29 mouse cellular contexts compared by ENCODE assay signal in genomic region chr10:66896698-66897622, GRCm38 (mm10).
DNase-seq lines count a peak whose midpoint lies in the region; ATAC-seq and TF ChIP-seq lines count a peak whose summit lies in the region.
"Had no signal": no experiment of that assay in that cellular context is flagged by ENCODE, and none has a peak within 500 bp of the region (broad histone marks: within the 10 kb centered on the region; RNA-seq: fewer than 3 reads in every experiment).

No protein-coding gene starts in this region.

- no peaks in the 10 kb centered on the region for H3K27me3 ChIP-seq in forebrain, embryonic 15.5 days
- H3K27me3 ChIP-seq in forebrain, embryonic 12.5 days = peaks cover 3% of the 10 kb centered on the region; the same call in 1 of the 2 replicates
- no peaks in the 10 kb centered on the region for H3K27me3 ChIP-seq in midbrain, embryonic 11.5 days (ENCODE audit: control insufficient read depth, insufficient read depth, low read length)
- H3K27me3 ChIP-seq in midbrain, postnatal 0 days (ENCODE audit: insufficient read depth, low read length) = no peaks in the 10 kb centered on the region
- no peaks in the 10 kb centered on the region for H3K27me3 ChIP-seq in midbrain, embryonic 15.5 days (replicated peaks)
- H3K27me3 ChIP-seq: CH12.LX; embryonic facial prominence, embryonic 13.5 days; heart, embryonic 15.5 days; limb, embryonic 13.5 days; Patski had no signal

- no peaks in the 10 kb centered on the region for H3K36me3 ChIP-seq in forebrain, embryonic 15.5 days
- no peaks in the 10 kb centered on the region for H3K36me3 ChIP-seq in forebrain, embryonic 12.5 days (replicated peaks)
- H3K36me3 ChIP-seq in midbrain, embryonic 11.5 days (ENCODE audit: control insufficient read depth, insufficient read depth, low read length) = no peaks in the 10 kb centered on the region
- H3K36me3 ChIP-seq in midbrain, postnatal 0 days (ENCODE audit: insufficient read depth, low read length) = no peaks in the 10 kb centered on the region
- no peaks in the 10 kb centered on the region for H3K36me3 ChIP-seq in midbrain, embryonic 15.5 days (replicated peaks)
- H3K36me3 ChIP-seq: embryonic facial prominence, embryonic 13.5 days; heart, embryonic 15.5 days; limb, embryonic 13.5 days had no signal

- WGBS in forebrain, embryonic 15.5 days = 30% methylated on average over 11 of the region's 11 CpGs
- WGBS in forebrain, embryonic 12.5 days = 26% methylated on average over 11 of the region's 11 CpGs
- WGBS in midbrain, embryonic 11.5 days = 21% methylated on average over 11 of the region's 11 CpGs
- WGBS in midbrain, postnatal 0 days = 29% methylated on average over 11 of the region's 11 CpGs
- WGBS in midbrain, embryonic 15.5 days = 27% methylated on average over 11 of the region's 11 CpGs

- H3K9me3 ChIP-seq in forebrain, embryonic 15.5 days = no peaks in the 10 kb centered on the region
- no peaks in the 10 kb centered on the region for H3K9me3 ChIP-seq in forebrain, embryonic 12.5 days
- H3K9me3 ChIP-seq in midbrain, embryonic 11.5 days (ENCODE audit: control insufficient read depth, low read length) = no peaks in the 10 kb centered on the region
- H3K9me3 ChIP-seq in midbrain, postnatal 0 days (ENCODE audit: low read length) = no peaks in the 10 kb centered on the region
- no peaks in the 10 kb centered on the region for H3K9me3 ChIP-seq in midbrain, embryonic 15.5 days
- H3K9me3 ChIP-seq: embryonic facial prominence, embryonic 13.5 days; heart, embryonic 15.5 days; limb, embryonic 13.5 days had no signal

- DNase-seq in midbrain, embryonic 11.5 days (ENCODE audit: low spot score, missing footprints) = peak; percentile 82
- DNase-seq in midbrain, postnatal 0 days (ENCODE audit: low spot score) = no peak
- peak; percentile 99 for DNase-seq in R1 (ENCODE audit: low read depth, low spot score)
- DNase-seq in heart, adult 18-20 months = no peak
- no peak for DNase-seq in thymus, postnatal 10 days (ENCODE audit: low spot score in 2 of 2)
- DNase-seq: adrenal gland, adult 8-10 months; B cell, adult 2 months; cerebellum, adult 8-10 months; gastrocnemius, postnatal 36 days; heart, postnatal 36 days; kidney, adult 9 months; kidney, postnatal 14 days; lung, embryonic 14.5 days; lung, postnatal 36 days; thymus, adult 2 months had no signal

- no peak for TF ChIP-seq CTCF in midbrain, postnatal 0 days (IDR thresholded peaks at IDR 0.05)

- H3K9ac ChIP-seq in forebrain, embryonic 15.5 days (replicated peaks) = no peak overlapping the region
- no peak overlapping the region for H3K9ac ChIP-seq in forebrain, embryonic 12.5 days
- no peak overlapping the region for H3K9ac ChIP-seq in midbrain, embryonic 11.5 days (ENCODE audit: low read length)
- H3K9ac ChIP-seq in midbrain, postnatal 0 days (replicated peaks; ENCODE audit: low read length, poor library complexity, severe bottlenecking) = no peak overlapping the region
- no peak overlapping the region for H3K9ac ChIP-seq in midbrain, embryonic 15.5 days
- H3K9ac ChIP-seq: embryonic facial prominence, embryonic 13.5 days; heart, embryonic 15.5 days; limb, embryonic 13.5 days; liver, embryonic 14.5 days; lung, embryonic 14.5 days had no signal

- peak overlapping the region; percentile 19; the same call in 1 of the 2 replicates for H3K27ac ChIP-seq in forebrain, embryonic 15.5 days (replicated peaks)
- no peak overlapping the region for H3K27ac ChIP-seq in forebrain, embryonic 12.5 days
- no peak overlapping the region for H3K27ac ChIP-seq in midbrain, embryonic 11.5 days (ENCODE audit: low read depth, low read length)
- H3K27ac ChIP-seq in midbrain, postnatal 0 days (ENCODE audit: low read depth, low read length) = no peak overlapping the region
- 0 out of 2 replicates have a peak overlapping the region, but pooled peaks have one; percentile 41 for H3K27ac ChIP-seq in midbrain, embryonic 15.5 days
- H3K27ac ChIP-seq: embryonic facial prominence, embryonic 13.5 days; heart, embryonic 15.5 days; hindbrain, postnatal 0 days; layer of hippocampus, adult 2 months; limb, embryonic 13.5 days; liver, embryonic 14.5 days had no signal

- H3K4me1 ChIP-seq in forebrain, embryonic 15.5 days = peaks cover 28% of the 10 kb centered on the region
- peaks cover 26% of the 10 kb centered on the region for H3K4me1 ChIP-seq in forebrain, embryonic 12.5 days
- H3K4me1 ChIP-seq in midbrain, embryonic 11.5 days (ENCODE audit: control insufficient read depth, insufficient read depth, low read length) = peaks cover 10% of the 10 kb centered on the region; the same call in 1 of the 2 replicates
- H3K4me1 ChIP-seq in midbrain, postnatal 0 days (ENCODE audit: insufficient read depth, low read length) = no peaks in the 10 kb centered on the region; the same call in 1 of the 2 replicates
- peaks cover 16% of the 10 kb centered on the region for H3K4me1 ChIP-seq in midbrain, embryonic 15.5 days

- H3K4me3 ChIP-seq in forebrain, embryonic 15.5 days = no peak overlapping the region
- H3K4me3 ChIP-seq in forebrain, embryonic 12.5 days (replicated peaks) = no peak overlapping the region
- H3K4me3 ChIP-seq in midbrain, embryonic 11.5 days (ENCODE audit: low read depth, low read length) = no peak overlapping the region
- no peak overlapping the region for H3K4me3 ChIP-seq in midbrain, postnatal 0 days (ENCODE audit: low read depth, low read length)
- H3K4me3 ChIP-seq in midbrain, embryonic 15.5 days = no peak overlapping the region
- H3K4me3 ChIP-seq: embryonic facial prominence, embryonic 13.5 days; heart, embryonic 15.5 days; layer of hippocampus, adult 2 months; limb, embryonic 13.5 days; megakaryocyte, embryonic 14.5 days had no signal

- H3K4me2 ChIP-seq in forebrain, embryonic 15.5 days (replicated peaks) = no peak overlapping the region
- H3K4me2 ChIP-seq in forebrain, embryonic 12.5 days = no peak overlapping the region
- H3K4me2 ChIP-seq in midbrain, embryonic 11.5 days = no peak overlapping the region
- H3K4me2 ChIP-seq in midbrain, postnatal 0 days (ENCODE audit: low read depth, low read length, poor library complexity, severe bottlenecking) = no peak overlapping the region
- no peak overlapping the region for H3K4me2 ChIP-seq in midbrain, embryonic 15.5 days
- H3K4me2 ChIP-seq: embryonic facial prominence, embryonic 13.5 days; heart, embryonic 15.5 days; limb, embryonic 13.5 days; lung, embryonic 14.5 days had no signal

- no peak for ATAC-seq in forebrain, embryonic 15.5 days (replicated peaks)
- no peak for ATAC-seq in forebrain, embryonic 12.5 days (ENCODE audit: low FRiP score)
- ATAC-seq in midbrain, embryonic 11.5 days (ENCODE audit: low FRiP score) = no peak
- ATAC-seq in midbrain, postnatal 0 days (ENCODE audit: low FRiP score) = no peak
- 0 out of 2 replicates have a peak, but pooled peaks have one; percentile 27 for ATAC-seq in midbrain, embryonic 15.5 days (replicated peaks)
- ATAC-seq: activated CD4-positive, CD25-positive, alpha-beta regulatory T cell, adult 4 months; hindbrain, postnatal 0 days; intestine, embryonic 16.5 days; Patski had no signal

Comparison
In these comparisons a context has a peak if more than half of its experiments do, and no peak if none do; other contexts are left out.
1. H3K27ac ChIP-seq: peak in forebrain, embryonic 15.5 days (single experiment) and midbrain, embryonic 15.5 days (single experiment); none in forebrain, embryonic 12.5 days (single experiment), midbrain, embryonic 11.5 days (single experiment) and midbrain, postnatal 0 days (single experiment).
2. DNase-seq: peak in midbrain, embryonic 11.5 days (single experiment) and R1 (single experiment); none in midbrain, postnatal 0 days (single experiment), heart, adult 18-20 months (0 of 2) and thymus, postnatal 10 days (0 of 2).